Mouse (Mus musculus): ENCODE measurements around the gene Ccdc63.
A peak's percentile ranks its signal among the peaks of the same experiment; 100 is the strongest.

The Ccdc63 gene

DNA sequence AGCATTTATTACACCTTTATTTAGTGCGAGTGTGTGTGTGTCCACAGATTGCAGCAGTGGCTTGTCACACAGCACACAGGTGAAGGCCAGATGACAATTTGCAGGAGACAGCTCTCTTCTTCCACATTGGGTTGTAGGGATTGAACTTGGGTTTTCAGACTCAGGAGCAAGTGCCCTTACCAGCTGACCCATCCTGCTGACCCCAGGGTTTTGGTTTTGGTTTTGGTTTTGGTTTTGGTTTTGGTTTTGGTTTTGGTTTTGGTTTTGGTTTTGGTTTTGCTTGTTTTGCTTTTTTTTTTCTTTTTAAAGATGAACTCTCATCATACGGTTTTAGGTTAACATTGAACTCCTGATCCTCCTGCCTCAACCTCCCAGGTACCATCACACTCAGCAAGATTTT, 57.3 kb downstream of the Ccdc63 start:
- DNase-seq (ENCODE audit: low spot score): no peak

DNA sequence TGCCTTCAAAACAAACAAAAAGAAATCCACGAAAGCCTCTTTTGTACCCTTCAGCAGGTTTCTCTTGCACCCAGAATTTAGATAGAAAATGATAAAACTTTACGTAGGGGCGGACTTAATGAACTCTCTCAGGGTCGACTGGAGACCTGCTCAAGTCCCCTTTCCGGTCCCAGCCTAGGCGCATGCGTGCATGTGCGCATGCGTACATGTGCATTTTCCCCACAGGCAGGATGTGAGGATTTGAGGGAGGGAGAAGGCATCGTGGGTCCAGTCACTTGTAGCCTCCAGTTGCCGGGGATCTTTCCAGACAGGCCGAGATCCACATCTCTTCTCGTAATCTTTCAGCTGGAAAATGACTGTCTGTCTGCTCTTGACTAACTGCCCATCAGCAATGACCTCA, 59.2 kb downstream of the Ccdc63 start:
- no peak for DNase-seq (ENCODE audit: low spot score)

DNA sequence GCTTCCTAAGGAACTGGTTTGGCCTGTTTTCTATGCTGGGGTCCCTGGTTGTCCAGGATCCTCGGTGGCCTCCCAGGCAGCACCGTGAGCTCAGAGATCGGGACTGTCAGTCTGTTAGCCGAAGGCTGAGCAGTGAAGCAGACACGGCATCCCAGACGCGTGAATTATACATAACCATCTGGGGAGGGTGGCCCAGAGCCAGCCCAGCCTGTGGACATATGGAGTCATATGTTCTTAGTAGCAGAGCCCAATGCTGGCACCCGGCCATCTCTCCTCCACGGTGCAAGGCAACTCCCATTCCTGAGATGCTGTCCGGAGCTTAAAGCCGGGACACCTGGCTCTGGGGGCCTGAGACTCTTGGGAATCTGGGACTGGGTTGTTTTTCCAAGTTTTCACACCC, 59.7 kb downstream of the Ccdc63 start:
- DNase-seq (ENCODE audit: low spot score): peak; percentile 76

DNA sequence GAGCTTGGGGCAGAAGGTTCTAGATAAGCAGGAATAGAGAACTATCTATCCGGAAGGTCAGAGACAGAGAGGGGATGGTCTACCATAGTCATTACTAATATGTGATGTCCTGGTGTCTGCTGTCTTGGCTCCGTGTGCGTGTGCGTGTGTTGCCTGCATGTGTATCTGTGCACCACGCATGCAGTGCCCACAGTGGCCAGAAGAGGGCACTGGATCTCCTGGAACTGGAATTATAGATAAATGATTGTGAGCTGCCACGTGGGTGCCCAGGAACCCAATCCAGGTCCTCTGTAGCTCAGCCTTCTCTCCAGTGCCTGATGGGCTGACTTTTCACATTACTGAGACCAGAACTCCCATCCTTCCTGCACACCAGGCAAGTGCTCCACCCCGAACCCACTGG, 60.8 kb downstream of the Ccdc63 start:
- DNase-seq (ENCODE audit: low spot score): no peak

DNA sequence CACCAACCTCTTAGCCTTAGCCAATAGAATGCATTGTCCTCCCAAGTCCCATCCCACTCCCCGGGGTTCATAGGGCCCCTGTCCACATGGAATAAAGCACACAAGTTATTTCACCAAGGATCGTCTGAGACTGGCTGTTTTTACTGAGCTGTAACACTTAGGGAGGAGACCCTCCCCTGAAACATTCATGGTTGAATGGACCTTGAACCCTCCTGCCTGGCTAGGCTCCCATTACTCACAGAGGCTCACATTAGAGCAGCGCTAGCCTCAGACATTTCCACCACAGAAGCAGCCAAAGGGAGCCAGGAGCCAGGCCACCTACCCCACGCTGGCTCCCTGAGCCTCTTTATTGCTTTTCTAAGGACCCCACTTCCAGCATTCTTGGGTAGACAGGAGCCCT, 63.4 kb downstream of the Ccdc63 start:
- no peak for DNase-seq (ENCODE audit: low spot score)

DNA sequence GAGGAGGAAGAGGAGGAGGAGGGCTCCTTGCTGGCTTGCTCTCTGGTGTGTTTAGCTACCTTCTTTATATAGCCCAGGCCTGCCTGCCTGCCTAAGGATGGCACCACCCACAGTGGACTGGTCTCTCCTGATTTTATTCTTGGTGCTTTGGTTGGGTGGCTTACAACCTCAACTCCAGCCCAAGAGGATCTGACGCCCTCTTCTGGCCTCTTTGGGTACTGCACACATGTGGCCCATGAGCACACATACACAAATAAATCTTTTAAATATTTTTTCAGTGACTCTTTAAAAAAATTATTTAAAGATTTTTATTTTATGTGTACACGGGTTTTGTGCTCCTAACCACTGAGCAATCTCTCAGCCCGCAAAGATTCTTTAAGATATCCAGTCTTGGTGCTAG, 64.9 kb downstream of the Ccdc63 start:
- DNase-seq (ENCODE audit: low spot score): peak; percentile 70

DNA sequence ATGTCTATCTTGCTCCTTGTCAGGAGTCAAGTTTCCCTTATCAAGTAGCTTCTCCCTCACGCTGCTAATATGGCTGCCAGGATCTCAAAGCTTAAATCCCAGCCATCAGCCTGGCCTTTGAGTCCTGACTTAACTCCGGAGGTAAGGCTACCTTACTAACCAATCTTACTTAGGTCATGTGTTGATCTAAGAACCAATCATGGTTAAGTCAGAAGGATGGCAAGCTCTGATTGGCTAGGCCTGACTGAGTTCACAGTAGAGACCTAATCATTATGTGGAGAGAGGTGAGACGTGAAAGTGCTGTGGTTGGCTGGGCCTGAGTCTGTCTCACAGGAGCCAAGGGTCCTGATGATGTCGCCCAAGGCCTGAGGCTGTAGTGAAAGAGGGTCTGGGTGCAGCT, 68.6 kb downstream of the Ccdc63 start:
- DNase-seq (ENCODE audit: low spot score): no peak

DNA sequence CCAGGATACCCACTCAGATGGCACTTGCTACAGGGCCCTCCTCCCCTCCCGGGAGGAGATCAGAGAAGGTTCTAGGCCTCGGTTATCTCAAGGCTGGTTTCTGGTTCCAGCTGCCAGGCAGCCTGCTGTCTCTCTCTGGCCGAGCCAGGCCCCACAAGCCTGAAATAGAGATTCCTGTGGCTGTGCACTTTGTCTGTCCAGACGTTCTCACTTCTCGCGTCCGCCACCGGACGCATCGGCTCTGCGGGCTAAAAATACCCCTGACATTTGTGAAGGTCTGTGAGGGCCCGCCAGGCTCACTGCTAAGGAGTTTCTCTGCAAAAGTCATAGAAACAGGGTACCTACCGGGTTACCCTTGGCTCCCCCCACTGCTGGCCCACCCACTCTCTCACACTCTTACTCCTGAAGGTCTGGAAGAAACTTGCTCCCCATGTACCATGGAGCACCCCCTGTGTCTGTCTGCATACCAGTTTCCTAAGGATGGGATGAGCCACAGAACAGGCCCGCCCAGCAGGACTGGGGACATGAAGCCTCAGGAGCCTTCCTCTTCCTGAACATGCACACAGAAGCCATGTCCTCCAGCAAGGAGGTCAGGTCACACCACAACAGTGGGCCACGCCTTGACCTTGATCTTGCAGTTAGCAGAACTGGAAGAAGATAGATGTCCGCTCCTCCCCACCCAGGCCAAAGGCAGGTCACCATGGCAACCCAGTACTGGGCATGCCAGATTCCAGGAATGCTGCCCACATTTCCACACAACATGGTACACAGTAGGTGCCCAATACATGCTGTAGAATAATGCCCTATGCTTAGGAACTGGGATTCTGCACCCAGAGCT, 69.4 kb downstream of the Ccdc63 start:
- DNase-seq (ENCODE audit: low spot score): no peak

DNA sequence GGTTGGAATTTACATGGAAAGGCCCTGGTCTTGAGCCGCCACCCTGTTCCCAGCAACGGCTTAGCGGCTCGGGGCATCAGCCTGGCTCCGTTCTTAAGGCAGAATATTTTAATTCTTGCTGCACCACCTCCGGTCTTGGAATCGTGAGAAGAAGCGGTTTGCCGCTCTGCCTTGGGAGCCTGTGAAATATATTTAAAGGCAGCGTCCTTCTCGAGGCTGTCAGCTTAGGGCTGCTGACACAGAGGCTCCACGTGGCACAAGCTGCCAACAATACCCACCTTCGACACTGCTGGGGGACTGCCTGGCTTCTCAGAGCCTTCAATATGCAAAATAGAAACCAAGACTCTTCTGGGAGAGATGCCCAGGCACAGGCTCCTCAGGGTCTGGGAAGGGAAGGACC, 72.1 kb downstream of the Ccdc63 start:
- DNase-seq (ENCODE audit: low spot score): no peak

DNA sequence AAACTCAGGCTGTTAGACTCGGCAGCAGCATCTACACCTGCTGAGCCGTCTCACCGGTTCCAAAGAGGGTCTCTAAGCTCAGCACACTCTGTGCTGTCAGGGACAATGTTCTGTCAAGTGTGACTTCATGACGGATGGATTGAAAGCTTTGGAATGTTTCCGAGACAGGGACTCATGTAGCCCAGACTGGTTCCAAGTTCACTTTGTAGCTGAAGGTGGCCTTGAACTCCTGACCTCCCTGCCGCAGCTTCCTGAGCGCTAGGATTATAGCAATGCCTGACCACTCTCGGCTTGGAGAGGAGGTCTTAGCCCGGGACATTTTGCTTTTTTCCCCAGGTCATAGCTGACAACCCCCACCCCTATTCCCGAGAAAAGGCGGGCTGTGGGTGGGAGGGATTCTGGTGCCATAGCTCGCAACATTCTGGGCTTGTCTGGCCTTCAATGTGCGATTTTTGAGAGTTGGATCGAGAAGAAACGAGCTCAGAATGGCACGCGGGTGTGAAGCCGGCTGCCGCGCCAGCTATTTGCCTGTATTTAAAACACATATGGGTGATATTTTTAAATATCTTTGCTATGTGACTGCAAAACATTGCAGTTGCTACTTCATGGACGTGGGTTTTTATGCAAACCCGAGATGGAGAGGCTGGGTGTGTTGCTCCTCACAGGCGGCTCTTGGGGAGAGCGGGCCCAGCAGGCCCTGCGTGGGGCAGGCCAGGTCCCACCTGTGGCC, 77.3 kb downstream of the Ccdc63 start:
- no peak for DNase-seq (ENCODE audit: low spot score)

DNA sequence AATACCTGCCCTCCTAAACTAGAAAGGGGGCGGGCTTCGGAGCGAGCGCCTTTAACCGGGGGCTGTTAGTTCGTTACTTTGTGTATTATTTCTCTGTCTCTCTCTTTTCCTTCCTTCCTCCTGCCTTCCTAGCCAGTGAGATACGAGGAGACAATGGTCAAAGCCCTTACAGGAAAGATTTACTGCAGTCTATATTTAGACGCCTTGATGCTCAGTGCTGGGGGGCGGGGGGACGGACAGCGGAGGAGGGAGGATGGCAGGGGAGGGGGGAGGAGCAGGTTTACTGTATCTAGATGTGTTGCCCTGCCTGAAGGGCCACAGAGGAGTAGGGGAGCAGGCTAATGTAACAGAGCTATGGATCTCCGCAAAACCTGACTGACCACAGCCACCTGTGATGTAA, 78.1 kb downstream of the Ccdc63 start:
- DNase-seq (ENCODE audit: low spot score): no peak

DNA sequence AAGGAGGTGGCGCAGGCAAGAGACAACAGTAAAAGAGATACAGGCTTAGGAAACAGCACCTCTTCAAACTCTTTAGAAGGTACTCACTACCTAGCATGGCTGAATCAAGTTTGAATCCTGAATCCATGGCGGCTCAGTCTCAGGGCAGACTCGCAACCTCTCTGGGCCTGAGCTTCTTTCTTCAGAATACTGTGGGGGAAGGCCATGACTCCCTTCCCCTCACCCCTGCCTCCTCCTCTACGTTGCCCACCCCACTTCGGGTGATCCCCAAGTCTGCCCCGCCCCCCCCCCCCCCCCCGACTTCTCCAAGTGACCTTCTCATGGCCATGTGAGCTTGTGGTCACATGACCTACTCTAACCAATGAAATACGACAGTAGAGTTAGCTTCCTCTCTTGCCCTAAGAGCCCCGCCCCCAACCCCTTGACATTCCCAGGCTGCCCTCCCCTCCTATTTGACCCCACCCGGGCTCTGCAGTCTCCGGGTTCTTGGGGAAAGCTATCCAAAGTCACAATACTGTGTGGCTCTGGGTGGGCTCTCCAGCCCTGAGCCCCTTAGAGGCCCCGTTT, 79.8 kb downstream of the Ccdc63 start:
- peak; percentile 67 for DNase-seq (ENCODE audit: low spot score)

DNA sequence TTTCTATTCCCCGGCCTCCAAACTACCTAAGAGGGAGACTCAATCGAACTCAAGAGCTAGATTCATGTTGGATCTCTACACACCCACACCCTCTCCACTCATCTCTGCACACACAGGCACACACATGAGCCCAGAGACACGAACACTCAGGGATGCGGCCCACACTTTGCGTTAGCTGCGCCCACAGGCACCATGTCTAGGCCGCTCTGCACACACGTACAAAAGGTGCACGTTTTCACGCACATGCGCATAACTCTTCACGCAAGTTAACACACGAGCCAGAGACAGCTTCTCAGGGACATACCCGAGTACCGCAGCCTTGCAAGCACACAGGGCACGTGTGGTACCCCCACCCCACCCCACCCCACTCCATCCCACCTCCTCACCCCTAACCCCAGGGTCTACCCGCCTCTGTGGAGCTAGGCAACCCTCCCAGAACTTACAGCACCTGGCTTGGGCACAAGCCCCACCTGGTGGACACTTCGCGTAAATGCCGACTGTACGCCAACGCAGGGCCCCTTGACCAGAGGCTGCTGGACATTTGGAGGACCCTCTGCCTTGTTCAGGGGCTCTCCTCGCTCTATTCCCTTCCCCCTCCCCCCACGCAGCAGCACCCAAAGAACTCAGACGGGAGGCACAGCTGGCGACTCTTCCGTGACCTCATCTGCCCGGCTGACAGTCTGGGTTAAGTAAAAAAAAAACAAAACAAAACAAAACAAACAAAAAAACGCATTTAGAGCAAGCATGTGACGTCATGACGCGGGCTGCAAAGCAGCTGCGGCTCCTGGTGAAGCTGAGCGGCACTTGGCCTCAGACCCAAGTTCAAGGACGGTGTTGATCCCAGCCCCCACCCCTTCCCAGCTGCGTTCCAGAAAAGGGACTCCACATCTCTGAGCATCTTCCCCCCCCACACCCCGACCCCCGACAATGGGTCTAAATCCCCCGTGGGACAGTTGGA, 81.3 kb downstream of the Ccdc63 start:
- peak; percentile 82 for DNase-seq (ENCODE audit: low spot score)
